Mouse (Mus musculus) right cerebral cortex, adult 18-20 months (tissue): ENCODE data around the gene Cops9.

Experiments used
- DNase-seq: peaks from one replicate; pipeline ENCODE4 v3.0.0; 2022; ENCODE audit warnings: mixed read lengths

Cops9 gene

DNA sequence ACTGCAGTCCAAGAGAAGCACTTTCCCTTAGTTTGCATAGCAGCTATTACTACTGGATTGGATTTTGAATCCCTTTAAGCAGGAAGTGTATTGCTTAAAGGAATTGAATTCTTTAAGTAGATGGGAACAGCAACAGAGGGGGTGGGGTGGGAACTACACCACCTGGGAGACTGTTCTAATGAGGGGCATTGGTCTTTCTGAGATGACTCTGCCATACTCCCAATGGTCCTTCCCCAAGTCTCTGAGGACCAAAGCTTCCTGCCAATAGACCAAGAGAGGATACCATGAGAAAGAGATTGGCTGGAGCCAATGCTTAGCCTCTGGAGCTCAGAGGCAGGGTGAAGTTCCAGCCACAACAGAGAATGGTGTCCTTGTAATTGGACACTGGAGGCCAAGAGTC is 47.7 kb downstream of the Cops9 start, which contains the start of gene Olfr1411:
Gene Olfr1411 (plus strand): TSS at position 301 of the 400 bp plus-strand sequence.
- no peak for DNase-seq
